Mouse (Mus musculus): ENCODE results near the gene Fgf11.

Gene Fgf11

GRCm38 (mm10) chr11:69784793-69785272 lies 16.8 kb downstream of the Fgf11 start:
- DNase-seq (ENCODE audit: low read depth), result peak; percentile 37

- no peak for DNase-seq (ENCODE audit: low read depth)
These were observed 19.8 kb downstream of the Fgf11 start for GRCm38 (mm10) chr11:69781828-69782227.

- no peak for DNase-seq (ENCODE audit: low read depth)
These were observed 22.7 kb downstream of the Fgf11 start for GRCm38 (mm10) chr11:69778985-69779384.

- no peak for DNase-seq (ENCODE audit: low read depth)
These were observed 23.2 kb downstream of the Fgf11 start for GRCm38 (mm10) chr11:69778258-69778982.

- DNase-seq (ENCODE audit: low read depth), result no peak
These were observed 24.0 kb downstream of the Fgf11 start for GRCm38 (mm10) chr11:69777504-69778257.

GRCm38 (mm10) chr11:69776488-69776887 lies 25.2 kb downstream of the Fgf11 start:
- DNase-seq (ENCODE audit: low read depth), result no peak

GRCm38 (mm10) chr11:69775716-69776115 lies 25.9 kb downstream of the Fgf11 start:
- no peak for DNase-seq (ENCODE audit: low read depth)

- no peak for DNase-seq (ENCODE audit: low read depth)
These were observed 26.7 kb downstream of the Fgf11 start for GRCm38 (mm10) chr11:69774961-69775360.

GRCm38 (mm10) chr11:69767625-69767909 lies 34.1 kb downstream of the Fgf11 start:
- peak; percentile 16 for DNase-seq (ENCODE audit: low read depth)

- DNase-seq (ENCODE audit: low read depth), result no peak
These were observed 34.6 kb downstream of the Fgf11 start for GRCm38 (mm10) chr11:69766872-69767624.

- peak; percentile 89 for DNase-seq (ENCODE audit: low read depth)
These were observed 35.5 kb downstream of the Fgf11 start for GRCm38 (mm10) chr11:69766126-69766609.

- DNase-seq (ENCODE audit: low read depth), result peak; percentile 78
These were observed 36.2 kb downstream of the Fgf11 start, which contains the start of gene Zbtb4 for GRCm38 (mm10) chr11:69765221-69766125. Zbtb4 (plus strand) TSS chr11:69765912.

- peak; percentile 52 for DNase-seq (ENCODE audit: low read depth)
These were observed 38.1 kb downstream of the Fgf11 start for GRCm38 (mm10) chr11:69763551-69763950.

- DNase-seq (ENCODE audit: low read depth), result peak; percentile 63
These were observed 39.8 kb downstream of the Fgf11 start, which contains the start of gene Slc35g3 for GRCm38 (mm10) chr11:69761868-69762267. Slc35g3 (minus strand) TSS chr11:69761968.

- DNase-seq (ENCODE audit: low read depth), result no peak
These were observed 40.8 kb downstream of the Fgf11 start for GRCm38 (mm10) chr11:69760901-69761200.

GRCm38 (mm10) chr11:69760160-69760900 lies 41.3 kb downstream of the Fgf11 start:
- DNase-seq (ENCODE audit: low read depth), result peak; percentile 26

- DNase-seq (ENCODE audit: low read depth), result peak; percentile 91
These were observed 42.5 kb downstream of the Fgf11 start for GRCm38 (mm10) chr11:69758971-69759721.

- peak; percentile 99 for DNase-seq (ENCODE audit: low read depth)
These were observed 43.1 kb downstream of the Fgf11 start, which contains the start of gene Polr2a for GRCm38 (mm10) chr11:69758478-69758970. Polr2a (minus strand) TSS chr11:69758637.

- peak; percentile 97 for DNase-seq (ENCODE audit: low read depth)
These were observed 43.6 kb downstream of the Fgf11 start for GRCm38 (mm10) chr11:69758090-69758456.

All from induced T-regulatory cell, adult 2 months (primary cell).